Mouse (Mus musculus) midbrain, embryonic 14.5 days (tissue): Measurements from ENCODE around the gene Dpf3. TPM values are rescaled to one million over a fixed set of nuclear protein-coding genes. Genes with fewer than 3 reads are reported as not detected.
A peak's percentile ranks its signal among the peaks of the same experiment; 100 is the strongest.

Experiments
- ATAC-seq: fragments of 200-750 bp; cut with Nextera tagmentation; 2 replicates; pipeline ENCODE4 v1.8.0; 2017; ENCODE audit warnings: moderate number of reproducible peaks, moderate library complexity; ENCODE audit not compliant: low FRiP score, low TSS enrichment
- DNase-seq: peaks from one replicate; pipeline ENCODE4 v3.0.0-alpha.2; 2015
- H3K27ac ChIP-seq: fragments of 300-500 bp; sonication (generic); replicated peaks from 2 replicates; pipeline ENCODE4 v1.5.1; 2014; ENCODE audit warnings: mild to moderate bottlenecking, low read depth, low read length, moderate library complexity
- H3K27me3 ChIP-seq: fragments of 300-500 bp; sonication (generic); 2 replicates; pipeline ENCODE4 v1.6.1; 2014; ENCODE audit warnings: low read length, control low read depth, mixed read lengths; ENCODE audit not compliant: control insufficient read depth, insufficient read depth
- H3K36me3 ChIP-seq: fragments of 300-500 bp; sonication (generic); 2 replicates; pipeline ENCODE4 v1.6.1; 2014; ENCODE audit warnings: low read length, control low read depth; ENCODE audit not compliant: control insufficient read depth, insufficient read depth
- H3K4me1 ChIP-seq: fragments of 300-500 bp; sonication (generic); 2 replicates; pipeline ENCODE4 v1.6.1; 2014; ENCODE audit warnings: mild to moderate bottlenecking, antibody characterized with exemption, low read length, control low read depth; ENCODE audit not compliant: control insufficient read depth, insufficient read depth
- H3K4me2 ChIP-seq: fragments of 300-500 bp; sonication (generic); 2 replicates; pipeline ENCODE4 v1.6.1; 2014; ENCODE audit warnings: mild to moderate bottlenecking, low read length, moderate library complexity
- H3K4me3 ChIP-seq: fragments of 300-500 bp; sonication (generic); replicated peaks from 2 replicates; pipeline ENCODE4 v1.5.1; 2014; ENCODE audit warnings: low read depth, low read length
- H3K9ac ChIP-seq: fragments of 300-500 bp; sonication (generic); replicated peaks from 2 replicates; pipeline ENCODE4 v1.6.1; 2014; ENCODE audit warnings: mild to moderate bottlenecking, low read length, moderate library complexity
- H3K9me3 ChIP-seq: fragments of 300-500 bp; sonication (generic); 2 replicates; pipeline ENCODE4 v1.6.1; 2016; ENCODE audit warnings: low read length, control low read depth, mixed read lengths; ENCODE audit not compliant: control insufficient read depth
- WGBS: fragments of 180-500 bp; shearing (Covaris S2); extraction: QIAGEN DNeasy Blood & Tissue Kit; methylation state at CpG from one replicate; pipeline ENCODE4 v1.1.7; 2014; 5-methylcytosine and 5-hydroxymethylcytosine counted together
- polyA plus RNA-seq: library from polyadenylated mRNA; unstranded; fragments of >200 nt; fragmentation: Nextera tagmentation; extraction: Ambion mirVana; gene quantifications from 2 replicates; pipeline ENCODE4 v1.2.1, GENCODE M21; 2014

Dpf3 gene
- polyA plus RNA-seq, 1 experiment from 2014 or later, result 30.1 TPM

- Histone ChIP-seq H3K9me3 (no peaks in the 10 kb centered on the region), H3K27ac (no peak overlapping the region), H3K36me3 (no peaks in the 10 kb centered on the region), H3K9ac (no peak overlapping the region), H3K4me3 (no peak overlapping the region), H3K4me2 (no peak overlapping the region), H3K27me3 (no peaks in the 10 kb centered on the region), H3K4me1 (peaks cover 26% of the 10 kb centered on the region; the same call in 1 of the 2 replicates)
- DNase-seq, result no peak
- WGBS, result 62% methylated on average over 4 of the region's 4 CpGs
- no peak for ATAC-seq
Measured at GRCm38 (mm10) chr12:83427601-83428000, 59.9 kb downstream of the Dpf3 start.

- no peak overlapping the region for H3K4me2 ChIP-seq
- 70% methylated on average over 5 of the region's 5 CpGs for WGBS
- no peaks in the 10 kb centered on the region for H3K9me3 ChIP-seq
- no peak overlapping the region for H3K9ac ChIP-seq
- H3K27me3 ChIP-seq, result no peaks in the 10 kb centered on the region
- H3K4me3 ChIP-seq, result no peak overlapping the region
- no peak overlapping the region for H3K27ac ChIP-seq
- H3K36me3 ChIP-seq, result no peaks in the 10 kb centered on the region
- DNase-seq (no peak), ATAC-seq (no peak)
- peaks cover 26% of the 10 kb centered on the region; the same call in 1 of the 2 replicates for H3K4me1 ChIP-seq
Measured at GRCm38 (mm10) chr12:83426326-83426725, 61.2 kb downstream of the Dpf3 start.

- Histone ChIP-seq H3K36me3 (no peaks in the 10 kb centered on the region), H3K4me1 (peaks cover 26% of the 10 kb centered on the region; the same call in 1 of the 2 replicates), H3K27ac (peak overlapping the region; percentile 62), H3K4me2 (no peak overlapping the region), H3K4me3 (no peak overlapping the region), H3K27me3 (no peaks in the 10 kb centered on the region), H3K9me3 (no peaks in the 10 kb centered on the region), H3K9ac (no peak overlapping the region)
- ATAC-seq (no peak), DNase-seq (no peak)
- WGBS, result 78% methylated on average over 7 of the region's 7 CpGs
Measured at GRCm38 (mm10) chr12:83425736-83426135, 61.8 kb downstream of the Dpf3 start.

- DNase-seq (peak; percentile 83), ATAC-seq (no peak; the same call in 1 of the 2 replicates)
- peaks cover 26% of the 10 kb centered on the region; the same call in 1 of the 2 replicates for H3K4me1 ChIP-seq
- WGBS, result 41% methylated on average over 11 of the region's 11 CpGs
- H3K36me3 ChIP-seq, result no peaks in the 10 kb centered on the region
- no peaks in the 10 kb centered on the region for H3K27me3 ChIP-seq
- no peak overlapping the region for H3K4me2 ChIP-seq
- H3K9ac ChIP-seq, result no peak overlapping the region; the same call in 1 of the 2 replicates
- no peak overlapping the region for H3K4me3 ChIP-seq
- no peaks in the 10 kb centered on the region for H3K9me3 ChIP-seq
- peak overlapping the region; percentile 62 for H3K27ac ChIP-seq
Measured at GRCm38 (mm10) chr12:83424720-83425444, 62.6 kb downstream of the Dpf3 start.

- no peak overlapping the region for H3K4me3 ChIP-seq
- H3K9ac ChIP-seq, result no peak overlapping the region; the same call in 1 of the 2 replicates
- DNase-seq, result no peak
- ATAC-seq, result no peak
- no peaks in the 10 kb centered on the region for H3K36me3 ChIP-seq
- 74% methylated on average over 12 of the region's 12 CpGs for WGBS
- H3K4me1 ChIP-seq, result peaks cover 26% of the 10 kb centered on the region; the same call in 1 of the 2 replicates
- no peaks in the 10 kb centered on the region for H3K27me3 ChIP-seq
- H3K9me3 ChIP-seq, result no peaks in the 10 kb centered on the region
- H3K4me2 ChIP-seq, result no peak overlapping the region
- peak overlapping the region; percentile 62 for H3K27ac ChIP-seq
Measured at GRCm38 (mm10) chr12:83424086-83424719, 63.3 kb downstream of the Dpf3 start.

GRCm38 (mm10) chr12:83420346-83420745 lies 67.2 kb downstream of the Dpf3 start:
- H3K4me1 ChIP-seq, result peaks cover 8% of the 10 kb centered on the region; the same call in 1 of the 2 replicates
- H3K9me3 ChIP-seq, result no peaks in the 10 kb centered on the region
- H3K36me3 ChIP-seq, result no peaks in the 10 kb centered on the region
- H3K27ac ChIP-seq, result no peak overlapping the region
- WGBS, result 96% methylated on average over 5 of the region's 5 CpGs
- no peaks in the 10 kb centered on the region for H3K27me3 ChIP-seq
- DNase-seq (no peak), ATAC-seq (no peak)
- H3K4me2 ChIP-seq, result no peak overlapping the region
- no peak overlapping the region for H3K9ac ChIP-seq
- H3K4me3 ChIP-seq, result no peak overlapping the region

- Histone ChIP-seq H3K9me3 (no peaks in the 10 kb centered on the region), H3K4me1 (no peaks in the 10 kb centered on the region), H3K36me3 (no peaks in the 10 kb centered on the region), H3K4me2 (no peak overlapping the region), H3K27ac (no peak overlapping the region), H3K9ac (no peak overlapping the region), H3K27me3 (no peaks in the 10 kb centered on the region), H3K4me3 (no peak overlapping the region)
- WGBS, result 73% methylated on average over 4 of the region's 4 CpGs
- DNase-seq (no peak), ATAC-seq (no peak)
Measured at GRCm38 (mm10) chr12:83415207-83415606, 72.3 kb downstream of the Dpf3 start.

GRCm38 (mm10) chr12:83413684-83414083 lies 73.8 kb downstream of the Dpf3 start:
- ATAC-seq, result no peak
- WGBS, result 87% methylated on average over 5 of the region's 5 CpGs
- H3K27me3 ChIP-seq, result no peaks in the 10 kb centered on the region

More at GRCm38 (mm10) chr12:83413684-83414083, 73.8 kb downstream of the Dpf3 start:
- Histone ChIP-seq H3K9ac (no peak overlapping the region), H3K36me3 (no peaks in the 10 kb centered on the region), H3K4me3 (no peak overlapping the region), H3K27ac (no peak overlapping the region), H3K4me1 (no peaks in the 10 kb centered on the region), H3K9me3 (no peaks in the 10 kb centered on the region), H3K4me2 (no peak overlapping the region)
- DNase-seq, result no peak
